Mouse (Mus musculus) gastrocnemius, postnatal 4 days (tissue): ENCODE data around the gene Slc25a12. TPM values are rescaled to one million over a fixed set of nuclear protein-coding genes. Genes with fewer than 3 reads are reported as not detected.

Experiments
- DNase-seq, 2 experiments: peaks; one replicate each; pipeline ENCODE4 v3.0.0; 2021 to 2022; ENCODE audit warnings: low spot score in 2 of 2, mixed read lengths in 2 of 2
- total RNA-seq, 2 experiments: library from RNA; stranded (reverse); gene quantifications; 2 replicates each; pipeline ENCODE4 v1.2.3; 2021

Gene Slc25a12
- total RNA-seq, 2 experiments from 2014 or later: 179 to 227 TPM

- DNase-seq: no peak
These were observed 103.0 kb downstream of the Slc25a12 start for GRCm38 (mm10) chr2:71264585-71264984.

- no peak for DNase-seq
These were observed 111.0 kb downstream of the Slc25a12 start for GRCm38 (mm10) chr2:71256581-71256980.

- DNase-seq: no peak
These were observed 112.7 kb downstream of the Slc25a12 start for GRCm38 (mm10) chr2:71254836-71255235.

- no peak for DNase-seq
These were observed 116.7 kb downstream of the Slc25a12 start for GRCm38 (mm10) chr2:71250841-71251240.

- DNase-seq: no peak
These were observed 119.5 kb downstream of the Slc25a12 start for GRCm38 (mm10) chr2:71248071-71248470.

- no peak for DNase-seq
These were observed 121.5 kb downstream of the Slc25a12 start for GRCm38 (mm10) chr2:71246096-71246495.

GRCm38 (mm10) chr2:71245416-71245815, 122.1 kb downstream of the Slc25a12 start:
- no peak for DNase-seq

- DNase-seq: no peak
These were observed 122.7 kb downstream of the Slc25a12 start for GRCm38 (mm10) chr2:71244807-71245206.

GRCm38 (mm10) chr2:71243058-71243672, 124.4 kb downstream of the Slc25a12 start:
- no peak for DNase-seq

GRCm38 (mm10) chr2:71242180-71242579, 125.4 kb downstream of the Slc25a12 start:
- no peak for DNase-seq

- DNase-seq: no peak
These were observed 126.0 kb downstream of the Slc25a12 start for GRCm38 (mm10) chr2:71241505-71241904.

- DNase-seq: no peak
These were observed 131.5 kb downstream of the Slc25a12 start for GRCm38 (mm10) chr2:71236009-71236408.

GRCm38 (mm10) chr2:71235420-71235819, 132.1 kb downstream of the Slc25a12 start:
- no peak for DNase-seq

- no peak for DNase-seq
These were observed 134.6 kb downstream of the Slc25a12 start for GRCm38 (mm10) chr2:71232976-71233375.

- no peak for DNase-seq
These were observed 135.6 kb downstream of the Slc25a12 start for GRCm38 (mm10) chr2:71231951-71232350.

GRCm38 (mm10) chr2:71229603-71230002, 137.9 kb downstream of the Slc25a12 start:
- no peak for DNase-seq

- no peak for DNase-seq
These were observed 140.2 kb downstream of the Slc25a12 start for GRCm38 (mm10) chr2:71227398-71227797.

Other genes starting within 250 kb of the Slc25a12 start
- gene Cybrd1, start 249.8 kb downstream of the Slc25a12 start, total RNA-seq: 1 to 10 TPM; 5.5 to 7.0 TPM
- gene Dync1i2, start 156.0 kb downstream of the Slc25a12 start, total RNA-seq: 10 to 100 TPM; 75.4 to 75.5 TPM
- gene Hat1, start 21.2 kb upstream of the Slc25a12 start, total RNA-seq: 10 to 100 TPM; 27.2 to 32.3 TPM
- gene Metap1d, start 85.5 kb upstream of the Slc25a12 start, total RNA-seq: 10 to 100 TPM; 25.1 to 28.4 TPM
- gene Dlx1, start 160.4 kb upstream of the Slc25a12 start, total RNA-seq: under 1 TPM in 1 of 2 experiments, not detected in 1; 0.10 TPM
- under 1 TPM; 0.10 to 0.13 TPM for gene Dlx2, start 179.0 kb upstream of the Slc25a12 start, total RNA-seq